Mouse (Mus musculus): Measurements from ENCODE around the gene Helz. TPM values are rescaled to one million over a fixed set of nuclear protein-coding genes. Genes with fewer than 3 reads are reported as not detected.
"Not testable (repeated sequence)": the region's sequence is repeated elsewhere in the genome, so short reads cannot be mapped to it uniquely, and the experiment has no call there.

The Helz gene
- polyA plus RNA-seq, 1 experiment from 2014 or later = 5.3 TPM

GRCm38 (mm10) chr11:107578226-107578625 lies 30.5 kb downstream of the Helz start:
- no peaks in the 10 kb centered on the region for H3K9me3 ChIP-seq (ENCODE audit: control insufficient read depth, low read length)
- no peaks in the 10 kb centered on the region; the same call in 1 of the 2 replicates for H3K4me1 ChIP-seq (replicated peaks; ENCODE audit: control insufficient read depth, insufficient read depth)
- peaks cover 9% of the 10 kb centered on the region; the same call in 1 of the 2 replicates for H3K36me3 ChIP-seq (ENCODE audit: control insufficient read depth, insufficient read depth, low read length)
- no peak overlapping the region for H3K4me3 ChIP-seq (ENCODE audit: low read depth, low read length)
- WGBS = 81% methylated on average over 7 of the region's 7 CpGs
- no peak for ATAC-seq (ENCODE audit: low FRiP score, low TSS enrichment)
- no peak for DNase-seq (ENCODE audit: low spot score)
- no peak overlapping the region for H3K9ac ChIP-seq (ENCODE audit: low read length)
- H3K4me2 ChIP-seq (replicated peaks; ENCODE audit: low read depth) = no peak overlapping the region
- no peak overlapping the region for H3K27ac ChIP-seq (replicated peaks)
- no peak for TF ChIP-seq CTCF (IDR thresholded peaks at IDR 0.05; ENCODE audit: low read depth)
- no peak for TF ChIP-seq EP300 (optimal IDR thresholded peaks at IDR 0.05)
- no peaks in the 10 kb centered on the region for H3K27me3 ChIP-seq (ENCODE audit: control insufficient read depth, insufficient read depth, low read length)

- H3K27ac ChIP-seq (replicated peaks) = no peak overlapping the region
- H3K36me3 ChIP-seq (ENCODE audit: control insufficient read depth, insufficient read depth, low read length) = peaks cover 6% of the 10 kb centered on the region; the same call in 1 of the 2 replicates
- no peak overlapping the region for H3K9ac ChIP-seq (ENCODE audit: low read length)
- H3K4me2 ChIP-seq (replicated peaks; ENCODE audit: low read depth) = no peak overlapping the region
- DNase-seq (ENCODE audit: low spot score) = no peak
- WGBS = 96% methylated on average over 4 of the region's 4 CpGs
- H3K9me3 ChIP-seq (ENCODE audit: control insufficient read depth, low read length) = no peaks in the 10 kb centered on the region
- TF ChIP-seq EP300 (optimal IDR thresholded peaks at IDR 0.05) (no peak), CTCF (IDR thresholded peaks at IDR 0.05; ENCODE audit: low read depth) (no peak)
- no peak for ATAC-seq (ENCODE audit: low FRiP score, low TSS enrichment)
- no peaks in the 10 kb centered on the region for H3K27me3 ChIP-seq (ENCODE audit: control insufficient read depth, insufficient read depth, low read length)
- no peak overlapping the region for H3K4me3 ChIP-seq (ENCODE audit: low read depth, low read length)
- H3K4me1 ChIP-seq (replicated peaks; ENCODE audit: control insufficient read depth, insufficient read depth) = no peaks in the 10 kb centered on the region
Observed at GRCm38 (mm10) chr11:107580786-107581185, 33.1 kb downstream of the Helz start.

GRCm38 (mm10) chr11:107584660-107585451 lies 37.1 kb downstream of the Helz start:
- H3K27ac ChIP-seq (replicated peaks) = no peak overlapping the region
- H3K4me1 ChIP-seq (replicated peaks; ENCODE audit: control insufficient read depth, insufficient read depth) = no peaks in the 10 kb centered on the region
- no peak overlapping the region for H3K4me3 ChIP-seq (ENCODE audit: low read depth, low read length)
- ATAC-seq (ENCODE audit: low FRiP score, low TSS enrichment) = no peak
- H3K4me2 ChIP-seq (replicated peaks; ENCODE audit: low read depth) = no peak overlapping the region
- no peaks in the 10 kb centered on the region for H3K27me3 ChIP-seq (ENCODE audit: control insufficient read depth, insufficient read depth, low read length)
- no peak for TF ChIP-seq EP300 (optimal IDR thresholded peaks at IDR 0.05)
- TF ChIP-seq CTCF (IDR thresholded peaks at IDR 0.05; ENCODE audit: low read depth) = no peak
- DNase-seq (ENCODE audit: low spot score) = no peak
- no peaks in the 10 kb centered on the region for H3K9me3 ChIP-seq (ENCODE audit: control insufficient read depth, low read length)
- WGBS = 48% methylated on average over 12 of the region's 12 CpGs
- no peaks in the 10 kb centered on the region for H3K36me3 ChIP-seq (ENCODE audit: control insufficient read depth, insufficient read depth, low read length)
- no peak overlapping the region for H3K9ac ChIP-seq (ENCODE audit: low read length)

- DNase-seq (ENCODE audit: low spot score); H3K4me3 ChIP-seq (ENCODE audit: low read depth, low read length); H3K9ac ChIP-seq (ENCODE audit: low read length); ATAC-seq (ENCODE audit: low FRiP score, low TSS enrichment); H3K4me2 ChIP-seq (replicated peaks; ENCODE audit: low read depth); H3K4me1 ChIP-seq (replicated peaks; ENCODE audit: control insufficient read depth, insufficient read depth); H3K27me3 ChIP-seq (ENCODE audit: control insufficient read depth, insufficient read depth, low read length); H3K27ac ChIP-seq (replicated peaks); H3K36me3 ChIP-seq (ENCODE audit: control insufficient read depth, insufficient read depth, low read length); H3K9me3 ChIP-seq (ENCODE audit: control insufficient read depth, low read length): not testable (repeated sequence)
- WGBS = 80% methylated on average over 5 of the region's 5 CpGs
Observed at GRCm38 (mm10) chr11:107586129-107586528, 38.4 kb downstream of the Helz start.

- TF ChIP-seq EP300 (optimal IDR thresholded peaks at IDR 0.05) (no peak), CTCF (IDR thresholded peaks at IDR 0.05; ENCODE audit: low read depth) (no peak)
- Histone ChIP-seq H3K27ac (replicated peaks) (no peak overlapping the region), H3K9me3 (ENCODE audit: control insufficient read depth, low read length) (no peaks in the 10 kb centered on the region), H3K9ac (ENCODE audit: low read length) (no peak overlapping the region), H3K27me3 (ENCODE audit: control insufficient read depth, insufficient read depth, low read length) (no peaks in the 10 kb centered on the region), H3K4me1 (replicated peaks; ENCODE audit: control insufficient read depth, insufficient read depth) (no peaks in the 10 kb centered on the region), H3K36me3 (ENCODE audit: control insufficient read depth, insufficient read depth, low read length) (no peaks in the 10 kb centered on the region), H3K4me2 (replicated peaks; ENCODE audit: low read depth) (no peak overlapping the region), H3K4me3 (ENCODE audit: low read depth, low read length) (no peak overlapping the region)
- DNase-seq (ENCODE audit: low spot score) (no peak), ATAC-seq (ENCODE audit: low FRiP score, low TSS enrichment) (no peak)
- WGBS = 86% methylated on average over 7 of the region's 7 CpGs
Observed at GRCm38 (mm10) chr11:107587141-107587540, 39.4 kb downstream of the Helz start.

- Histone ChIP-seq H3K9me3 (ENCODE audit: control insufficient read depth, low read length) (no peaks in the 10 kb centered on the region), H3K27me3 (ENCODE audit: control insufficient read depth, insufficient read depth, low read length) (no peaks in the 10 kb centered on the region), H3K27ac (replicated peaks) (no peak overlapping the region), H3K4me3 (ENCODE audit: low read depth, low read length) (no peak overlapping the region), H3K36me3 (ENCODE audit: control insufficient read depth, insufficient read depth, low read length) (peaks cover 10% of the 10 kb centered on the region; the same call in 1 of the 2 replicates), H3K4me1 (replicated peaks; ENCODE audit: control insufficient read depth, insufficient read depth) (no peaks in the 10 kb centered on the region), H3K9ac (ENCODE audit: low read length) (no peak overlapping the region), H3K4me2 (replicated peaks; ENCODE audit: low read depth) (no peak overlapping the region)
- DNase-seq (ENCODE audit: low spot score) = no peak
- 90% methylated on average over 5 of the region's 5 CpGs for WGBS
- no peak for ATAC-seq (ENCODE audit: low FRiP score, low TSS enrichment)
- TF ChIP-seq CTCF (IDR thresholded peaks at IDR 0.05; ENCODE audit: low read depth) = no peak
- TF ChIP-seq EP300 (optimal IDR thresholded peaks at IDR 0.05) = no peak
Observed at GRCm38 (mm10) chr11:107592575-107592974, 44.8 kb downstream of the Helz start.
